Mouse (Mus musculus) forebrain, embryonic 14.5 days (tissue): Measurements from ENCODE around the gene Plekhj1. TPM values are rescaled to one million over a fixed set of nuclear protein-coding genes. Genes with fewer than 3 reads are reported as not detected.

Experiments
- ATAC-seq: fragments of 200-750 bp; cut with Nextera tagmentation; 2 replicates; pipeline ENCODE4 v1.8.0; 2017; ENCODE audit warnings: mild to moderate bottlenecking, moderate library complexity
- DNase-seq: peaks from one replicate; pipeline ENCODE4 v3.0.0-alpha.2; 2015; ENCODE audit warnings: low spot score
- H3K27ac ChIP-seq: fragments of 300-500 bp; sonication (generic); 2 replicates; pipeline ENCODE4 v1.5.1; 2014; ENCODE audit warnings: low read depth, mild to moderate bottlenecking, control low read depth, low read length, moderate library complexity
- H3K27me3 ChIP-seq: fragments of 300-500 bp; sonication (generic); replicated peaks from 2 replicates; pipeline ENCODE4 v1.6.1; 2014; ENCODE audit warnings: low read length, control low read depth, mixed read lengths; ENCODE audit not compliant: control insufficient read depth, insufficient read depth
- H3K36me3 ChIP-seq: fragments of 300-500 bp; sonication (generic); 2 replicates; pipeline ENCODE4 v1.6.1; 2014; ENCODE audit warnings: low read length, control low read depth; ENCODE audit not compliant: control insufficient read depth, insufficient read depth
- H3K4me1 ChIP-seq: fragments of 300-500 bp; sonication (generic); 2 replicates; pipeline ENCODE4 v1.6.1; 2014; ENCODE audit warnings: antibody characterized with exemption, low read length, control low read depth; ENCODE audit not compliant: control insufficient read depth, insufficient read depth
- H3K4me2 ChIP-seq: fragments of 300-500 bp; sonication (generic); 2 replicates; pipeline ENCODE4 v1.6.1; 2014; ENCODE audit warnings: mild to moderate bottlenecking, control low read depth, low read length
- H3K4me3 ChIP-seq: fragments of 300-500 bp; sonication (generic); 2 replicates; pipeline ENCODE4 v1.5.1; 2014; ENCODE audit warnings: low read depth, low read length, control low read depth
- H3K9ac ChIP-seq: fragments of 300-500 bp; sonication (generic); 2 replicates; pipeline ENCODE4 v1.6.1; 2014; ENCODE audit warnings: mild to moderate bottlenecking, low read length, control low read depth, moderate library complexity
- H3K9me3 ChIP-seq: fragments of 300-500 bp; sonication (generic); replicated peaks from 2 replicates; pipeline ENCODE4 v1.6.1; 2016; ENCODE audit warnings: low read length, control low read depth, mixed read lengths; ENCODE audit not compliant: control insufficient read depth
- WGBS: fragments of 180-500 bp; shearing (Covaris S2); extraction: QIAGEN DNeasy Blood & Tissue Kit; methylation state at CpG from one replicate; pipeline ENCODE4 v1.1.7; 2014; 5-methylcytosine and 5-hydroxymethylcytosine counted together
- polyA plus RNA-seq: library from polyadenylated mRNA; unstranded; fragments of >200 nt; fragmentation: Nextera tagmentation; extraction: Ambion mirVana; gene quantifications from 2 replicates; pipeline ENCODE4 v1.2.1, GENCODE M21; 2014

Gene Plekhj1
- polyA plus RNA-seq, 1 experiment from 2014 or later = 140 TPM

DNA sequence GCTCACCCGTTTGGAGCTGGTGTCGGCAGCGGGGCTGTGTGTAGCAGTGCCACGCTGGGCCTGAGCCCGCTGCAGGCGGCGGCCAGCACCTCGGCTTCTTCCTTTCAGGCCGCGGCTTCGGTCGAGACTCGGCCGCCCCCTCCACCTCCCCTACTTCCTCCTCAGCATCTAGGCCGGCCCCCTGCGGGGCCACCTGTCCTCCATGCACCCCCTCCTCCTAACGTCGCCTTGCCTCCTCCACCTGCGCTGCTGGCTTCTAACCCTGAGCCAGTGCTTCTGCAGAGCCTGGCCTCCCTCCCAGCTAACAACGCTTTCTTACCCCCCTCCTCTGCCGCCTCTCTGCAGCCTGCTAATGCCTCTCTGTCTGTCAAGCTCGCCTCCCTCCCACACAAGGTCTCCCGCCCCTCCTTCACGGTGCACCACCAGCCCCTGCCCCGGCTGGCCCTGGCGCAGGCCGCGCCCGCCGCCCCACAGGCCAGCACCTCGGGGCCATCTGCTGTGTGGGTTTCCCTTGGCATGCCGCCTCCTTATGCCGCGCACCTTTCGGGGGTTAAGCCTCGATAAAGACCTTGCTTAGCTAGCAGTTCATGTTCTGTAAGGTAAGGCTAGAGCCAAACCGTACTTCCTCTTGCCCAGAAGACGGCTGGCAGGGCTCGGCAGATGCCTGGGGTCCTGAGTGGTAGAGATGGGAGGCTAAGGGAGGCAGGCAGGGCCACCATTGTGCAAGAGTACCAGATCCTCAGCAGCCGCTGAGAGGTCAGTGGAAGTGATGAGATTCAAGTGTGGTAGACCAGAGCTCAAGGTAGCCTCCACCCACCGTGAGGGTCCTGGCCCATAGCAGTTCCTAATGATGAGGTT lies 6.0 kb downstream of the Plekhj1 start:
- ATAC-seq (no peak), DNase-seq (no peak)
- no peak overlapping the region for H3K4me2 ChIP-seq
- H3K36me3 ChIP-seq = peaks cover 93% of the 10 kb centered on the region
- peaks cover 9% of the 10 kb centered on the region; the same call in 1 of the 2 replicates for H3K4me1 ChIP-seq
- H3K9ac ChIP-seq = no peak overlapping the region
- no peaks in the 10 kb centered on the region for H3K27me3 ChIP-seq
- no peak overlapping the region for H3K27ac ChIP-seq
- H3K9me3 ChIP-seq = no peaks in the 10 kb centered on the region
- 69% methylated on average over 41 of the region's 41 CpGs for WGBS
- H3K4me3 ChIP-seq = no peak overlapping the region

GRCm38 (mm10) chr10:80791476-80792174 lies 6.8 kb downstream of the Plekhj1 start:
- no peak for DNase-seq
- Histone ChIP-seq H3K27me3 (no peaks in the 10 kb centered on the region), H3K9me3 (no peaks in the 10 kb centered on the region), H3K27ac (no peak overlapping the region), H3K4me1 (peaks cover 2% of the 10 kb centered on the region; the same call in 1 of the 2 replicates), H3K4me2 (no peak overlapping the region), H3K4me3 (no peak overlapping the region), H3K9ac (no peak overlapping the region), H3K36me3 (peaks cover 99% of the 10 kb centered on the region)
- ATAC-seq = no peak
- WGBS = 88% methylated on average over 33 of the region's 33 CpGs

- Histone ChIP-seq H3K36me3 (peaks cover 99% of the 10 kb centered on the region), H3K9me3 (no peaks in the 10 kb centered on the region), H3K4me3 (no peak overlapping the region), H3K27ac (no peak overlapping the region), H3K4me1 (no peaks in the 10 kb centered on the region), H3K9ac (no peak overlapping the region), H3K4me2 (no peak overlapping the region), H3K27me3 (no peaks in the 10 kb centered on the region)
- DNase-seq (no peak), ATAC-seq (no peak)
- 93% methylated on average over 19 of the region's 19 CpGs for WGBS
Measured at GRCm38 (mm10) chr10:80790761-80791404, 7.5 kb downstream of the Plekhj1 start.

DNA sequence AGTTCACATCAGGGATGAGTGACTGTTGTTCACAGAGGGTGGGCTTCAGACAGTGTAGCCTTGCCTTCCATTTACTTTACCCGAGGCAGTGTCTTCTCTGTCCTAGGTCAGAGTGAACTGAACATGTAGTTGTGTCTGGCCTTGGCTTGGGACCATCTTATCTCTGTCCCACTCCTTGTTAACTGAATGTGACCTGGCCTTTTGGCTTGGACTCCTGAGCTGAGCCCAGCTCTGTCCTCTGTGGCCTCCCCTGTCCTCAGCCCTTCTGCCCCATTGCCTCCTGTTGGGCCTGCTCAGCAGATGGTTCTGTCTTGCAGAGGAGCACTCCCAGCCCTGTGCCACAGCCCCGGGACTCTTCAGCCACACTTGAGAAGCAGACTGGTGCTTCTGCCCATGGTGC lies 10.9 kb downstream of the Plekhj1 start:
- ATAC-seq = no peak
- no peak for DNase-seq
- 94% methylated on average over 2 of the region's 2 CpGs for WGBS
- no peak overlapping the region for H3K4me2 ChIP-seq
- H3K9ac ChIP-seq = no peak overlapping the region
- H3K4me1 ChIP-seq = no peaks in the 10 kb centered on the region
- H3K27ac ChIP-seq = no peak overlapping the region
- H3K27me3 ChIP-seq = no peaks in the 10 kb centered on the region
- peaks cover 99% of the 10 kb centered on the region for H3K36me3 ChIP-seq
- H3K9me3 ChIP-seq = no peaks in the 10 kb centered on the region
- no peak overlapping the region for H3K4me3 ChIP-seq

DNA sequence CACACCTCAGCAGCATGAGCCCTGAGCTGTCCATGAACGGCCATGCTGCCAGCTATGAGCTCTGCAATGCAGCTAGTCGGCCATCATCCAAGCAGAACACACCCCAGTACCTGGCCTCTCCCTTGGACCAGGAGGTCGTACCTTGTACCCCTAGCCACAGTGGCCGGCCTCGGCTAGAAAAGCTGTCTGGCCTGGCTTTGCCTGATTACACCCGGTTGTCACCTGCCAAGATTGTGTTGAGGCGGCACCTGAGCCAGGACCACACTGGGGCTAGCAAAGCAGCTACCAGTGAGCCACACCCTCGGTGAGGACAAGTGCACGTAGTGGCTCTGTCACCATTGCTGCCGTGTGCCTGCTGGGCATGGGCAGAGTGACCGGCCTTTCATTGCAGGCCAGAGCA lies 12.5 kb downstream of the Plekhj1 start:
- Histone ChIP-seq H3K9ac (no peak overlapping the region), H3K4me1 (no peaks in the 10 kb centered on the region), H3K4me3 (no peak overlapping the region), H3K36me3 (peaks cover 99% of the 10 kb centered on the region), H3K4me2 (no peak overlapping the region), H3K27me3 (no peaks in the 10 kb centered on the region), H3K9me3 (no peaks in the 10 kb centered on the region), H3K27ac (no peak overlapping the region)
- 93% methylated on average over 11 of the region's 11 CpGs for WGBS
- no peak for ATAC-seq
- no peak for DNase-seq

DNA sequence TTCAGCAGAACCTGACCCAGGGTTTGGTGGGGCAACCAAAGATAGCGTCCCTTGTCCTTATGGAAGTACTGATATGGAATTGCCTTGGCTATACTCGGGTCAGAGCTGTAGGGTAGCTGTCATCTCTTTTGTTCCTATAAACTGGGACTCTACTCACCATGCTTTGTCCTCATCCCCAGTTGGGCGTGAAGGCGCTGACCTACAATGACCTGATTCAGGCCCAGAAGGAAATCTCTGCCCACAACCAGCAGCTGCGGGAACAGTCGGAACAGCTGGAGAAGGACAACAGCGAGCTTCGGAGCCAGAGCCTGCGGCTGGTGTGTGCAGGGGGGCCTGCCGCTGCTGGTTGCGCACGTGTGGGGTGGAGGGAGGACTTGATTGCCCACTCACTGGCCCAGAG lies 13.6 kb downstream of the Plekhj1 start:
- Histone ChIP-seq H3K9ac (no peak overlapping the region), H3K9me3 (no peaks in the 10 kb centered on the region), H3K4me3 (no peak overlapping the region), H3K36me3 (peaks cover 98% of the 10 kb centered on the region), H3K4me2 (no peak overlapping the region), H3K27ac (no peak overlapping the region), H3K27me3 (no peaks in the 10 kb centered on the region), H3K4me1 (no peaks in the 10 kb centered on the region)
- ATAC-seq (no peak), DNase-seq (no peak)
- whole genome bisulfite sequencing = 84% methylated on average over 12 of the region's 12 CpGs

DNA sequence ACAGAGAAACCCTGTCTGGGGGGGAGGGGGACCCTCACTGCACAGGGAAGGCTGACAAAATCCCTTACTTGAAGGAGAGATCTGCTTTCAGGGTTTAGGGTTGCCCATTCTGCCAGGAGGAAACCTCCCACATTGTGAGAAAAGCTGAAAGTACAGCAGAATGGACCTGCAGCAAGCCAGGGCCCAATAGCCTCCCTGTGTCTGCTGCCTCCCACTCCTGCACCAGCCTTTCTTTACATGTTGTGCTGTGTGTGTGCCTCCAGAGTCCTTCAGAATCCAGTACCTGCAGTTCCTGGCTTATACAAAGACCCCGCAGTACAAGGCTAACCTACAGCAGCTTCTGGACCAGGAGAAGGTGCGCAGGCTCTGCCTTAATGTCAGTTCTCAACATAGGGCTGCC lies 14.1 kb downstream of the Plekhj1 start:
- Histone ChIP-seq H3K9me3 (no peaks in the 10 kb centered on the region), H3K4me2 (no peak overlapping the region), H3K27me3 (no peaks in the 10 kb centered on the region), H3K4me1 (no peaks in the 10 kb centered on the region), H3K27ac (no peak overlapping the region), H3K9ac (no peak overlapping the region), H3K36me3 (peaks cover 99% of the 10 kb centered on the region), H3K4me3 (no peak overlapping the region)
- no peak for ATAC-seq
- 95% methylated on average over 2 of the region's 2 CpGs for WGBS
- no peak for DNase-seq

- Histone ChIP-seq H3K4me3 (no peak overlapping the region), H3K36me3 (peaks cover 98% of the 10 kb centered on the region), H3K27ac (no peak overlapping the region), H3K4me1 (no peaks in the 10 kb centered on the region), H3K4me2 (no peak overlapping the region), H3K9me3 (no peaks in the 10 kb centered on the region), H3K27me3 (no peaks in the 10 kb centered on the region), H3K9ac (no peak overlapping the region)
- DNase-seq (no peak), ATAC-seq (no peak)
Measured at GRCm38 (mm10) chr10:80779565-80779964, 18.9 kb downstream of the Plekhj1 start.

- H3K36me3 ChIP-seq = peaks cover 98% of the 10 kb centered on the region
- 95% methylated on average over 5 of the region's 5 CpGs for WGBS
- no peak for DNase-seq
Measured at GRCm38 (mm10) chr10:80777123-80777522, 21.3 kb downstream of the Plekhj1 start.

More at GRCm38 (mm10) chr10:80777123-80777522, 21.3 kb downstream of the Plekhj1 start:
- ATAC-seq = no peak
- H3K9me3 ChIP-seq = no peaks in the 10 kb centered on the region
- no peak overlapping the region for H3K4me3 ChIP-seq
- no peaks in the 10 kb centered on the region for H3K27me3 ChIP-seq
- H3K4me2 ChIP-seq = no peak overlapping the region
- no peaks in the 10 kb centered on the region for H3K4me1 ChIP-seq
- no peak overlapping the region for H3K27ac ChIP-seq
- H3K9ac ChIP-seq = no peak overlapping the region
